Mouse (Mus musculus): Measurements from ENCODE around the gene Hdac9.

DNA sequence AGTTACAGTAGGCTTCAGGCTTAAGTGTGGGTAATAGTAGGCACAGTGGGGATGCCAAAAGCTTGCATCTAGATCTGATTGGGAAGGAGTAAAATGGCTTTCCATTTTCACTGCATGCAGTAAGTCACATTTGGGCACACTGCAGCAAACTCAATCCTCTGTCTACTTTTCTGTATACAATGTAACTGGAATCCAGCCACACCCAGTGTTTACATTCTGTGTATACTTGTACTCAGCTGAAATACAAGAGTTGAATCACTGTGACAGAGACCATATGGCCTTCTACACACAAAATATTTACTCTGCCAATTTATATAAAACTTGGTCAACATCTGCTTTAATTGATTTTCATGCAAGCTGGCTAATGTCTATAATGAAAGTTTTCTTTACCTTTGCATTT lies 362.1 kb downstream of the Hdac9 start:
- TF ChIP-seq EP300 (IDR thresholded peaks at IDR 0.05; ENCODE audit: low read depth), result no peak
- TF ChIP-seq CTCF (IDR thresholded peaks at IDR 0.05; ENCODE audit: low read depth), result no peak
